In the genomic region with DNA sequence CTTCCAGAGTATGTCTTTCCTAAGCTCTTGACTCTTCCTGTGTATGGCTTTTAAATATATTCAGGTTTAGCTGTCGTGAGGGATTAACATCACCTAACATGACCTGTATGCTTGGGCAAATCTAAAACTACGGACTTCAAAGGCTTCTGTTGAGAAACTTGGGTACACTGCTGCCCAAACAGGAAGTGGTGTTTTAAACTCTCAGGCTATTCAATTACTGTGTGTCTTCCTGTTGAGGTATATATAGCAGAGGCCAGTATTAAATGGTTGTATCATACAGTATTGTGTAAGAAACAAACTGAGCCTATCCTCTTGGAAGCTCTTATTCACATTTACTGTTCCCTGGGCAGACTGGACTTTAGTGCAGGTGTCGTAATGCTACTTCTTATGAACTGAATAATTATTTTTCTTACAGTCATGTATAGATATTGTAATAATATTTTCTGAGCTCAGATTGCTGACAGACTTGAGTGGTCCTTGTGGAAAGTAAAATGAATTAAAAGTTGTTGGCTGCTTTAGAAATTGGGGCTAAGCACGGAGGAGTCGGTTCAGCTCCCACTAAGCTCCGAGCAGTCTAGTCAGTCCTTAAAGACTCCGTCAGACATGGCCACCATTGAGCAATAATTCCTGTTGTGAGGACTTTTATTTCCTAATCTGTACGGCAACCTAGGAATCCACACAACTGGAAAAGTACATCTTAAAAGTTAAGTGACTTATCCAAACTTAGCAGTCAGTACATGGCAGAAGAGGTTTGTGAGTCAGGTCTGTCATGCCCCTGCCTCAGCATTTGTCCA, we compare ENCODE assay signal across 12 mouse cellular contexts. TPM values are rescaled to one million over a fixed set of nuclear protein-coding genes. Genes with fewer than 3 reads are reported as not detected.
DNase-seq lines count a peak whose midpoint lies in the region; ATAC-seq and TF ChIP-seq lines count a peak whose summit lies in the region.
"Had no signal": no experiment of that assay in that cellular context is flagged by ENCODE, and none has a peak within 500 bp of the region (broad histone marks: within the 10 kb centered on the region; RNA-seq: fewer than 3 reads in every experiment).

No protein-coding gene starts in this region.

- peaks cover 9% of the 10 kb centered on the region for H3K4me1 ChIP-seq in liver, embryonic 16.5 days (ENCODE audit: control insufficient read depth, low read depth, low read length)
- 0 out of 2 replicates have a peak, but pooled peaks cover 2% of the 10 kb centered on the region for H3K4me1 ChIP-seq in liver, embryonic 12.5 days
- peaks cover 31 to 84% of the 10 kb centered on the region in 2 experiments for H3K4me1 ChIP-seq in CH12.LX (ENCODE audit: control insufficient read depth in 1 of 2, insufficient read depth in 2 of 2)
- no peaks in the 10 kb centered on the region; the same call in 1 of the 2 replicates for H3K4me1 ChIP-seq in forebrain, embryonic 12.5 days
- no peaks in the 10 kb centered on the region for H3K4me1 ChIP-seq in heart, embryonic 12.5 days (replicated peaks)

- no peak overlapping the region for H3K27ac ChIP-seq in liver, embryonic 16.5 days (ENCODE audit: low read length)
- no peak overlapping the region for H3K27ac ChIP-seq in liver, embryonic 12.5 days
- H3K27ac ChIP-seq in CH12.LX (ENCODE audit: insufficient read depth, low read depth), result peak overlapping the region; percentile 61; the same call in 1 of the 2 replicates
- H3K27ac ChIP-seq in forebrain, embryonic 12.5 days, result no peak overlapping the region
- H3K27ac ChIP-seq in heart, embryonic 12.5 days (ENCODE audit: poor library complexity, severe bottlenecking), result no peak overlapping the region

- peaks cover 93% of the 10 kb centered on the region for H3K79me2 ChIP-seq in CH12.LX (replicated peaks; ENCODE audit: control insufficient read depth, extremely low read depth, insufficient read depth, poor library complexity, severe bottlenecking)

- in situ Hi-C loops in CH12.LX (cut with MboI; ENCODE audit: low pct_ligation_motif_present, low pct_unique_long_range_greater_than_20kb, low sequenced_read_pairs), result no loop called here

- TF ChIP-seq CTCF in CH12.LX (conservative IDR thresholded peaks at IDR 0.05 in 1 of 2, IDR thresholded peaks at IDR 0.05 in 1 of 2; ENCODE audit: low read depth in 2 of 2, low read length in 2 of 2), result no peak

- no peak overlapping the region for H3K9ac ChIP-seq in liver, embryonic 16.5 days (ENCODE audit: low read depth, low read length)
- no peak overlapping the region for H3K9ac ChIP-seq in liver, embryonic 12.5 days
- no peak overlapping the region for H3K9ac ChIP-seq in CH12.LX (ENCODE audit: insufficient read depth, low read depth)
- H3K9ac ChIP-seq in forebrain, embryonic 12.5 days, result no peak overlapping the region
- no peak overlapping the region for H3K9ac ChIP-seq in heart, embryonic 12.5 days
- H3K9ac ChIP-seq: forebrain, postnatal 0 days had no signal

- H3K36me3 ChIP-seq in liver, embryonic 16.5 days (ENCODE audit: control insufficient read depth, insufficient read depth), result no peaks in the 10 kb centered on the region
- no peaks in the 10 kb centered on the region for H3K36me3 ChIP-seq in liver, embryonic 12.5 days
- peaks cover 18 to 49% of the 10 kb centered on the region in 2 experiments for H3K36me3 ChIP-seq in CH12.LX (replicated peaks in 1 of 2; ENCODE audit: control insufficient read depth in 1 of 2, insufficient read depth in 1 of 2, low read length in 1 of 2)
- no peaks in the 10 kb centered on the region for H3K36me3 ChIP-seq in forebrain, embryonic 12.5 days (replicated peaks)
- no peaks in the 10 kb centered on the region for H3K36me3 ChIP-seq in heart, embryonic 12.5 days

- H3K27me3 ChIP-seq in liver, embryonic 16.5 days (ENCODE audit: control insufficient read depth, insufficient read depth, low read depth, low read length), result peaks cover 3% of the 10 kb centered on the region
- H3K27me3 ChIP-seq in liver, embryonic 12.5 days (replicated peaks), result peaks cover 9% of the 10 kb centered on the region
- no peaks in the 10 kb centered on the region for H3K27me3 ChIP-seq in CH12.LX (replicated peaks)
- H3K27me3 ChIP-seq in forebrain, embryonic 12.5 days, result no peaks in the 10 kb centered on the region
- H3K27me3 ChIP-seq in heart, embryonic 12.5 days (replicated peaks), result peaks cover 6% of the 10 kb centered on the region

- dilution Hi-C loops in CH12.LX (cut with MboI; ENCODE audit: extremely low pct_ligation_motif_present, extremely low pct_unique_long_range_greater_than_20kb, low sequenced_read_pairs), result no loop called here

- ATAC-seq in liver, embryonic 16.5 days (ENCODE audit: low read depth), result peak; percentile 36; the same call in 1 of the 2 replicates
- no peak for ATAC-seq in liver, embryonic 12.5 days
- ATAC-seq in hematopoietic stem cell, adult 5-6 weeks (replicated peaks in 1 of 2; ENCODE audit: insufficient read depth in 1 of 2, low FRiP score in 2 of 2, low TSS enrichment in 1 of 2, low read depth in 1 of 2, poor library complexity in 2 of 2, severe bottlenecking in 2 of 2), result peak; percentile 48 to 63; a peak in 3 of 4 replicates
- ATAC-seq in monocyte, adult 5-6 weeks (replicated peaks; ENCODE audit: insufficient number of reproducible peaks, low FRiP score, low TSS enrichment, poor library complexity, severe bottlenecking), result peak; percentile 37; the same call in 1 of the 2 replicates
- no peak for ATAC-seq in forebrain, embryonic 12.5 days (ENCODE audit: low FRiP score)
- ATAC-seq in heart, embryonic 12.5 days (ENCODE audit: insufficient number of reproducible peaks, low FRiP score), result no peak
- ATAC-seq: forebrain, postnatal 0 days had no signal

- no peak for DNase-seq in CH12.LX (ENCODE audit: extremely low read depth)
- DNase-seq in thymus, postnatal 36 days, result no peak
- DNase-seq: cerebellum, postnatal 10 days; forebrain, postnatal 0 days; heart, postnatal 4 days; retina, postnatal 1 day had no signal

- no peak overlapping the region for H3K4me2 ChIP-seq in liver, embryonic 16.5 days (ENCODE audit: low read depth, low read length)
- H3K4me2 ChIP-seq in liver, embryonic 12.5 days, result no peak overlapping the region
- H3K4me2 ChIP-seq in CH12.LX (ENCODE audit: insufficient read depth, low read depth, poor library complexity, severe bottlenecking), result peak overlapping the region; percentile 72
- H3K4me2 ChIP-seq in forebrain, embryonic 12.5 days, result no peak overlapping the region
- no peak overlapping the region for H3K4me2 ChIP-seq in heart, embryonic 12.5 days

- no peak for TF ChIP-seq EP300 in CH12.LX (IDR thresholded peaks at IDR 0.05; ENCODE audit: low read length)

- H3K9me3 ChIP-seq in liver, embryonic 16.5 days (replicated peaks; ENCODE audit: control insufficient read depth, low read length), result no peaks in the 10 kb centered on the region
- H3K9me3 ChIP-seq in liver, embryonic 12.5 days (replicated peaks), result no peaks in the 10 kb centered on the region
- H3K9me3 ChIP-seq in CH12.LX (replicated peaks; ENCODE audit: low read length), result no peaks in the 10 kb centered on the region
- H3K9me3 ChIP-seq in forebrain, embryonic 12.5 days, result no peaks in the 10 kb centered on the region
- H3K9me3 ChIP-seq in heart, embryonic 12.5 days (replicated peaks), result no peaks in the 10 kb centered on the region

- TF ChIP-seq POLR2A in CH12.LX (IDR thresholded peaks at IDR 0.05; ENCODE audit: low read depth, low read length), result no peak

- WGBS in liver, embryonic 16.5 days (ENCODE audit: insufficient replicate concordance), result 51% methylated on average over 8 of the region's 8 CpGs
- WGBS in liver, embryonic 12.5 days (ENCODE audit: insufficient replicate concordance), result 66% methylated on average over 8 of the region's 8 CpGs
- WGBS in forebrain, embryonic 12.5 days, result 87% methylated on average over 8 of the region's 8 CpGs
- 76% methylated on average over 8 of the region's 8 CpGs for WGBS in heart, embryonic 12.5 days

- no peak overlapping the region for H3K4me3 ChIP-seq in liver, embryonic 16.5 days (ENCODE audit: low read depth, low read length)
- H3K4me3 ChIP-seq in liver, embryonic 12.5 days, result no peak overlapping the region
- H3K4me3 ChIP-seq in CH12.LX (replicated peaks in 1 of 3; ENCODE audit: low read depth in 2 of 3, low read length in 2 of 3, poor library complexity in 1 of 3), result no peak overlapping the region
- no peak overlapping the region for H3K4me3 ChIP-seq in forebrain, embryonic 12.5 days (replicated peaks)
- no peak overlapping the region for H3K4me3 ChIP-seq in heart, embryonic 12.5 days

- TF ChIP-seq RAD21 in CH12.LX (IDR thresholded peaks at IDR 0.05; ENCODE audit: low read depth, low read length), result no peak

TF ChIP-seq in CH12.LX, 34 proteins besides CTCF, POLR2A, EP300 and RAD21:
- no peak for TF ChIP-seq TCF12 (IDR thresholded peaks at IDR 0.05; ENCODE audit: low read depth, low read length)
- TF ChIP-seq ELF1 (IDR thresholded peaks at IDR 0.05; ENCODE audit: low read depth, low read length), result peak; percentile 32; the same call in 1 of the 2 replicates

RNA-seq across cellular contexts. Expression of a gene that starts 7.0 kb away (rescaled TPM):
- polyA plus RNA-seq in liver, embryonic 16.5 days (2015; fragmentation: Nextera tagmentation; extraction: Ambion mirVana), result 5.0 and 6.9 TPM in 2 replicates
- polyA plus RNA-seq in liver, embryonic 12.5 days (2016; fragmentation: Nextera tagmentation; extraction: Ambion mirVana), result 12.3 and 13.0 TPM in 2 replicates
- total RNA-seq in CH12.LX (2012; rRNA removed) (56.2 and 74.7 TPM in 2 replicates), CH12.LX (2014; rRNA removed) (102 and 107 TPM in 2 replicates)
- 70.6 and 87.0 TPM in 2 replicates for polyA plus RNA-seq in CH12.LX (2012; ENCODE audit: insufficient read length, low read depth)
- 13.3 and 23.6 TPM in 2 replicates for total RNA-seq in hematopoietic stem cell, adult 5-6 weeks (2017)
- total RNA-seq in monocyte, adult 5-6 weeks (2017), result 93.7 to 108 TPM (median 100 TPM) in 3 replicates
- polyA plus RNA-seq in forebrain, embryonic 12.5 days (2016; fragmentation: Nextera tagmentation; extraction: Ambion mirVana), result 25.8 and 26.3 TPM in 2 replicates
- polyA plus RNA-seq in heart, embryonic 12.5 days (2016; fragmentation: Nextera tagmentation; extraction: Ambion mirVana), result 11.7 and 11.8 TPM in 2 replicates

RNA-seq across cellular contexts. Expression of a gene that starts 54.1 kb away (rescaled TPM):
- polyA plus RNA-seq in liver, embryonic 16.5 days (2015; fragmentation: Nextera tagmentation; extraction: Ambion mirVana), result 10.2 and 11.1 TPM in 2 replicates
- 18.0 and 21.2 TPM in 2 replicates for polyA plus RNA-seq in liver, embryonic 12.5 days (2016; fragmentation: Nextera tagmentation; extraction: Ambion mirVana)
- total RNA-seq in CH12.LX (2012; rRNA removed) (18.1 and 18.8 TPM in 2 replicates), CH12.LX (2014; rRNA removed) (36.8 and 41.2 TPM in 2 replicates)
- polyA plus RNA-seq in CH12.LX (2012; ENCODE audit: insufficient read length, low read depth), result 30.6 and 32.1 TPM in 2 replicates
- total RNA-seq in hematopoietic stem cell, adult 5-6 weeks (2017), result 78.0 and 86.6 TPM in 2 replicates
- total RNA-seq in monocyte, adult 5-6 weeks (2017), result 118 to 143 TPM (median 119 TPM) in 3 replicates
- polyA plus RNA-seq in forebrain, embryonic 12.5 days (2016; fragmentation: Nextera tagmentation; extraction: Ambion mirVana), result 75.3 and 78.4 TPM in 2 replicates
- polyA plus RNA-seq in heart, embryonic 12.5 days (2016; fragmentation: Nextera tagmentation; extraction: Ambion mirVana), result 37.6 and 39.4 TPM in 2 replicates

Comparison
In these comparisons a context has a peak if more than half of its experiments do, and no peak if none do; other contexts are left out.
1. ATAC-seq: peak in liver, embryonic 16.5 days (single experiment), hematopoietic stem cell, adult 5-6 weeks (2 of 2) and monocyte, adult 5-6 weeks (single experiment); none in liver, embryonic 12.5 days (single experiment), forebrain, embryonic 12.5 days (single experiment) and heart, embryonic 12.5 days (single experiment).